Mouse (Mus musculus) C2C12 (cell line): ENCODE data around the gene Ptpn14. TPM values are rescaled to one million over a fixed set of nuclear protein-coding genes. Genes with fewer than 3 reads are reported as not detected.

Experiments used
- H3K27me3 ChIP-seq: one replicate; pipeline ENCODE4 v1.6.1; 2011; ENCODE audit not compliant: control insufficient read depth, insufficient read depth, insufficient read length
- H3K36me3 ChIP-seq: one replicate; pipeline ENCODE4 v1.6.1; 2011; ENCODE audit not compliant: control insufficient read depth, insufficient read depth
- H3K4me3 ChIP-seq: one replicate; pipeline ENCODE4 v1.5.1; 2011; ENCODE audit warnings: mild to moderate bottlenecking, control low read depth; ENCODE audit not compliant: poor library complexity, insufficient read depth, severe bottlenecking
- H3K79me2 ChIP-seq: one replicate; pipeline ENCODE4 v1.6.1; 2011; ENCODE audit not compliant: control insufficient read depth, insufficient read depth
- H3K79me3 ChIP-seq: one replicate; pipeline ENCODE4 v1.6.1; 2011; ENCODE audit warnings: low read depth, control low read depth
- H3ac ChIP-seq: one replicate; pipeline ENCODE3; 2011; ENCODE audit warnings: low read depth; ENCODE audit not compliant: control insufficient read depth, insufficient read length
- CEBPB ChIP-seq: IDR thresholded peaks from one replicate; pipeline ENCODE4 v1.6.1; 2011; ENCODE audit warnings: low read depth, mild to moderate bottlenecking, control low read depth, moderate library complexity
- CTCF ChIP-seq: IDR thresholded peaks from one replicate; pipeline ENCODE4 v1.5.1; 2011; ENCODE audit not compliant: control insufficient read depth, insufficient read depth, insufficient read length
- FOSL1 ChIP-seq: IDR thresholded peaks from one replicate; pipeline ENCODE4 v1.8.0; 2011; ENCODE audit warnings: mild to moderate bottlenecking, low read length; ENCODE audit not compliant: poor library complexity, insufficient read depth, severe bottlenecking
- MAX ChIP-seq: IDR thresholded peaks from one replicate; pipeline ENCODE4 v1.6.1; 2011; ENCODE audit warnings: mild to moderate bottlenecking, control low read depth
- MYOD1 ChIP-seq: IDR thresholded peaks from one replicate; pipeline ENCODE4 v1.6.1; 2011; ENCODE audit warnings: low read depth; ENCODE audit not compliant: control insufficient read depth, insufficient read length
- MYOG ChIP-seq: IDR thresholded peaks from one replicate; pipeline ENCODE4 v1.6.1; 2011; ENCODE audit not compliant: control insufficient read depth, insufficient read length; ENCODE audit errors: extremely low read depth
- USF1 ChIP-seq: IDR thresholded peaks from one replicate; pipeline ENCODE4 v1.6.1; 2011; ENCODE audit warnings: low read depth, mild to moderate bottlenecking, control low read depth, moderate library complexity
- polyA plus RNA-seq: library from polyadenylated mRNA; unstranded; fragments of >200 nt; fragmentation: generic; extraction: Trizol; gene quantifications from one replicate; pipeline ENCODE4 v1.2.1, GENCODE M21; 2012; ENCODE audit warnings: missing spikeins

The Ptpn14 gene
- polyA plus RNA-seq, 1 experiment: 23.4 TPM

DNA sequence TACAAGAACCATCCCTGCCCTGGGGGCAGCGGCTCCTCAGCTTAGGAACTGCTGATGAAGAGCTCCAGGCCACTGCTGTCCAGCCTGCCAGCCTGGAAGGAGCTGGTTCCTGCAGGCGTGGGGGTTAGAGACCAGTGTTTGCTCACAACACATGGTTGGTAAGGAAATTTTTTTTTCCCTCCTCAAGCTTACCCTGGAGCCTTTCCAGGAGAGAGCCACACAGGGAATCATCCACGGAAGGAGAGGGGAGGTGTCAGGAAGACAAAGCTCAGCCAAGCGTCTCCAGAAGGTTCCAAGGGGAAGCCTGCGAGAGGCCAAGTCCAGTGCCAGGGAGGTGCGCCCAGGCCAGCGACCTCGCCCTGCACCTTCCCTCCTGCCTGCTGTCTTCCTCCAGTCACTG, 151.9 kb downstream of the Ptpn14 start:
- Histone ChIP-seq H3K79me3 (no peaks in the 10 kb centered on the region), H3K36me3 (peaks cover 16% of the 10 kb centered on the region), H3K79me2 (no peaks in the 10 kb centered on the region), H3K4me3 (no peak overlapping the region), H3ac (no peak overlapping the region), H3K27me3 (no peaks in the 10 kb centered on the region)
- TF ChIP-seq MYOD1: no peak
- TF ChIP-seq FOSL1: no peak
- TF ChIP-seq MAX: no peak
- no peak for TF ChIP-seq USF1
- TF ChIP-seq CTCF: no peak
- no peak for TF ChIP-seq CEBPB
- TF ChIP-seq MYOG: no peak

DNA sequence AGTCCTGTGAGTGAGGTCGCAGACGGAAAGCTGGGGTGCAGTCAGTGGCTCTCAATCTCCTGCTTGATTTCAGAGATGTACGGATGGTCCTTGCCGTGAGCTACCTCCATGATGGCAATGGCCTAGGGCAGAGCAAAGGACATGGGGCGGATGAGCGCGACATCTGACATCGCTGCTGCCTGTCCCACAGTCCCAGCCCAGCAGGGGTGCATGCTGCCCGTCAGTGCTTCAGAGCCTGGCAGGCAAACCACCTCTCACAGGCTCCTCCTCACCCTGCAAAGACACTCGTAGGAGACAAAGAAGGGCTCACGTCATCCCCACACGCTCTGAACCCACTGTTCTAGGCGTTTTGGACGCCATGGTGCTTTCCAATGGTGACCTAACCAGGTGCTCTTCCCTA, 152.7 kb downstream of the Ptpn14 start:
- no peaks in the 10 kb centered on the region for H3K79me2 ChIP-seq
- TF ChIP-seq CTCF (no peak), USF1 (no peak), MAX (no peak), FOSL1 (no peak), MYOD1 (no peak), CEBPB (no peak), MYOG (no peak)
- no peaks in the 10 kb centered on the region for H3K27me3 ChIP-seq
- no peak overlapping the region for H3K4me3 ChIP-seq
- no peak overlapping the region for H3ac ChIP-seq
- peaks cover 16% of the 10 kb centered on the region for H3K36me3 ChIP-seq
- no peaks in the 10 kb centered on the region for H3K79me3 ChIP-seq

DNA sequence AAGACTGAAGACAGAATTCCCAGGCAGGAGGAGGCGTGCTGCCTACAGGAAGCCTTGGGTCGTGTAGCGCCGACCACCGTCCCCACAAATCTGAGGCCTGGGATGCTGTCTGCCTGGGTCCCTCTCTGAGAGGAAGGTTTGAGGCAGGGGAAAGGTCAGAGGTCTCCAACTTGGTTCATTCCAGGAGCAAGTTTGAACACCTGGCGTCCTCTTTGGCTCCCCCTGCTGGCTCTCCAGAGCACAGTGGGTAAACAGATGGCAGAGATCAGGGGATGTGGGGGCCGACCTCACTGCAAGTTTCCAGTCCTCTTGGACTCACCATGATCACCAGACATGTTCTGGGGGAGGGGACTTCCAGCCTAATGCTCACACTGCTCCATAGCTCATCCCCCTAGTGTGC, 154.8 kb downstream of the Ptpn14 start:
- Histone ChIP-seq H3K79me2 (no peaks in the 10 kb centered on the region), H3K27me3 (no peaks in the 10 kb centered on the region), H3K79me3 (no peaks in the 10 kb centered on the region), H3K4me3 (no peak overlapping the region), H3K36me3 (peaks cover 11% of the 10 kb centered on the region), H3ac (no peak overlapping the region)
- TF ChIP-seq USF1: no peak
- peak; percentile 9 for TF ChIP-seq MYOD1
- TF ChIP-seq CEBPB: no peak
- no peak for TF ChIP-seq FOSL1
- TF ChIP-seq MYOG: no peak
- TF ChIP-seq CTCF: peak; percentile 27

DNA sequence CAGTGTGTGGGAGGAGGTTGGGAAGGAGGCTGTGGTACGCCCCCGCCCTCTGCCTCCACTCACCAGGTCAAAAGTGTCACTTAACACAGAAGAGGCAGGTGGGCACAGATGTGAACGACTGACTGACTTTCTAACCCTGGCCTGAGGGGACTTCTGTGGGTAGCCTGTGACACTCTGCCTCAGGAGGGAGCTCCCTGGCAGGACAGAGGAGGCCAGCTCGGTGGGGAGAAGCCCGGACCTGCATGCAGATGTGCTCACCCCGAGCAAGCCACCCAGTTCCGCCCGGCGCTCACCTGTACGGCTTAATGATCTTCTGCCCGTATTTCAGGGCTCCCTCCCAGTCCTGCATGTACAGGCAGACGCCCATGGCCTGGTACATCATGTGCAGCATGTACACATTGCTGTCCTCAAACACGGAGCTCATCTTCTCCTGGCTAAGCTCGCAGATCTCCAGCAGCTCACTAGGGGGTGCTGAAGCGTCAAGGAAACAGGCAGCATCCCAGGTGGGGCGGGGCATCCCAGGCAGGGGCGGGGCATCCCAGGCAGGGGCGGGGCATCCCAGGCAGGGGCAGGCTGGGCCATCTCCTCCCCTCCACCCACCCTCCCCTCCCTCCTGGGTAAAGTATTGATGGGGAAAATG, 155.6 kb downstream of the Ptpn14 start:
- no peaks in the 10 kb centered on the region for H3K79me3 ChIP-seq
- peaks cover 18% of the 10 kb centered on the region for H3K36me3 ChIP-seq
- H3K79me2 ChIP-seq: no peaks in the 10 kb centered on the region
- H3ac ChIP-seq: no peak overlapping the region
- no peak overlapping the region for H3K4me3 ChIP-seq
- TF ChIP-seq MYOG (no peak), USF1 (no peak), CTCF (no peak), MYOD1 (no peak), MAX (no peak), CEBPB (no peak), FOSL1 (no peak)
- no peaks in the 10 kb centered on the region for H3K27me3 ChIP-seq

DNA sequence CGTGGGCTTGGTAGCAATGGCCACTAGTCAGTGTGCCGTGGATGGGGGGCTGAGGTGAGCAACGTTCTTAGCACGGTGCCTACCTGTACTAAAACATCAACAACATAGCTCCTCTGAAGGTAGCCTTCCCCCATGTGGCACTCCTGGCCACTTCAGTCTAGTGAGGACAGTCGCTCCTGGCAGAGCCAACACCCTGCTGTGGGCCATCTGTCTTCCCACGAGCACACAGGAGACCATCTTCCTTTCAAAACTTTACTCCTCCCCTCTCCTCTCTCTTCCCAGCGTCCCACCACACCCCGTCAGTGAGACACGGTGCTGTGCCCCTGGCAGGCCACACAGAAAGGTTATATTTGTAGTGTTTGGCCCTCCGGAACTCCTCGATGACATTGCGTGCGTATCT, 156.9 kb downstream of the Ptpn14 start:
- Histone ChIP-seq H3K36me3 (peaks cover 19% of the 10 kb centered on the region), H3K4me3 (no peak overlapping the region), H3K27me3 (no peaks in the 10 kb centered on the region), H3K79me2 (no peaks in the 10 kb centered on the region), H3ac (no peak overlapping the region), H3K79me3 (no peaks in the 10 kb centered on the region)
- TF ChIP-seq CEBPB (no peak), CTCF (no peak), MYOD1 (no peak), USF1 (no peak), MYOG (no peak), FOSL1 (no peak), MAX (no peak)

DNA sequence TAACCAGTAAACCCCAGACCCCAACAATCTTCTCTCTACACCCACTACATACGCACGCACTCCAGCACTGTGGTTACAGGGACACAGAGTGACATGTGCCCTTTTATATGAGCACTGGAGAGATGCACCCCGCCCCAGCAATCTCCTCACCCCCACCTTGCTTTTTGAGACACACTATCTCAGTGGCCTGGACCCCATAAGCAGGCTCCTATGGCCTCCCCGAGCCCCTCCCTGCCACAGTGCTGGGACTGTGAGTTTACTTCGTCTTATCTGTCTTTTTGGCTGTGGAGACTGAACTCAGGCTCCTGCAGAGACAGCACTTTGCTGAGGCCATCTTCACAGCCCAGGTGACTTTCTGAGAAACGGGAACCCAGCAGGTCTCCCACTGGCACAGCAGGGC, 157.9 kb downstream of the Ptpn14 start:
- Histone ChIP-seq H3K79me2 (no peaks in the 10 kb centered on the region), H3K79me3 (no peaks in the 10 kb centered on the region), H3K27me3 (no peaks in the 10 kb centered on the region), H3K36me3 (peaks cover 19% of the 10 kb centered on the region), H3ac (no peak overlapping the region), H3K4me3 (no peak overlapping the region)
- TF ChIP-seq MYOD1: no peak
- TF ChIP-seq USF1: no peak
- no peak for TF ChIP-seq CTCF
- no peak for TF ChIP-seq MAX
- no peak for TF ChIP-seq CEBPB
